Mouse (Mus musculus) gastrocnemius, adult 8-10 months (tissue): ENCODE measurements around the gene Sirt4. TPM values are rescaled to one million over a fixed set of nuclear protein-coding genes. Genes with fewer than 3 reads are reported as not detected.
"Not testable (repeated sequence)": the region's sequence is repeated elsewhere in the genome, so short reads cannot be mapped to it uniquely, and the experiment has no call there.

Source experiments
- DNase-seq, 2 experiments: peaks; one replicate each; pipeline ENCODE4 v3.0.0; 2022; ENCODE audit warnings: low spot score in 2 of 2
- total RNA-seq, 4 experiments: library from RNA; stranded (reverse); gene quantifications; 2 replicates each; pipeline ENCODE4 v1.2.4; 2022

Gene Sirt4
- total RNA-seq: 10 to 100 TPM in 1 of 4 experiments, 1 to 10 TPM in 3; 7.2 to 13.5 (median 9.4) TPM

GRCm38 (mm10) chr5:115483947-115484920, at the start of gene Sirt4:
Gene Sirt4 (minus strand): TSS chr5:115484725.
- DNase-seq: peak; percentile 70 to 80

- DNase-seq: peak; percentile 88 to 91
Observed at GRCm38 (mm10) chr5:115531671-115532270, 47.2 kb upstream of the Sirt4 start.

GRCm38 (mm10) chr5:115530447-115530809, 45.9 kb upstream of the Sirt4 start:
- no peak for DNase-seq

- no peak for DNase-seq
Observed at GRCm38 (mm10) chr5:115529742-115530446, 45.4 kb upstream of the Sirt4 start.

- DNase-seq: no peak
Observed at GRCm38 (mm10) chr5:115529364-115529741, 44.8 kb upstream of the Sirt4 start.

GRCm38 (mm10) chr5:115528128-115528527, 43.6 kb upstream of the Sirt4 start:
- DNase-seq: no peak

- DNase-seq: no peak
Observed at GRCm38 (mm10) chr5:115526456-115527202, 42.1 kb upstream of the Sirt4 start.

GRCm38 (mm10) chr5:115525943-115526342, 41.4 kb upstream of the Sirt4 start:
- no peak for DNase-seq

- DNase-seq: no peak
Observed at GRCm38 (mm10) chr5:115525416-115525815, 40.9 kb upstream of the Sirt4 start.

- no peak for DNase-seq
Observed at GRCm38 (mm10) chr5:115524471-115524870, 39.9 kb upstream of the Sirt4 start.

- DNase-seq: no peak
Observed at GRCm38 (mm10) chr5:115523971-115524370, 39.4 kb upstream of the Sirt4 start.

GRCm38 (mm10) chr5:115522981-115523499, 38.5 kb upstream of the Sirt4 start:
- DNase-seq: no peak

- DNase-seq: no peak
Observed at GRCm38 (mm10) chr5:115522531-115522930, 38.0 kb upstream of the Sirt4 start.

GRCm38 (mm10) chr5:115521553-115522461, 37.3 kb upstream of the Sirt4 start:
- DNase-seq: no peak

- DNase-seq: no peak
Observed at GRCm38 (mm10) chr5:115520325-115520869, 35.9 kb upstream of the Sirt4 start.

- DNase-seq: not testable (repeated sequence)
Observed at GRCm38 (mm10) chr5:115518214-115518613, 33.7 kb upstream of the Sirt4 start.

- no peak for DNase-seq
Observed at GRCm38 (mm10) chr5:115517501-115517900, 33.0 kb upstream of the Sirt4 start.

GRCm38 (mm10) chr5:115516908-115517307, 32.4 kb upstream of the Sirt4 start:
- no peak for DNase-seq

- DNase-seq: no peak
Observed at GRCm38 (mm10) chr5:115516081-115516907, 31.8 kb upstream of the Sirt4 start.
